Mouse (Mus musculus) heart, adult 2 months (tissue): ENCODE results near the gene Nptx1. TPM values are rescaled to one million over a fixed set of nuclear protein-coding genes. Genes with fewer than 3 reads are reported as not detected.

Experiments
- DNase-seq, 2 experiments: peaks; one replicate each; pipeline ENCODE4 v3.0.0; 2021
- H3K27ac ChIP-seq: fragments of 200-600 bp; 2 replicates; pipeline ENCODE4 v1.8.1; 2022
- H3K27me3 ChIP-seq: fragments of 200-500 bp; 2 replicates; pipeline ENCODE4 v1.6.1; 2012; ENCODE audit warnings: mild to moderate bottlenecking, low read length, inconsistent platforms, mixed read lengths; ENCODE audit not compliant: control insufficient read depth, insufficient read depth
- H3K36me3 ChIP-seq: fragments of 200-500 bp; 2 replicates; pipeline ENCODE4 v1.6.1; 2012; ENCODE audit warnings: low read length, inconsistent platforms; ENCODE audit not compliant: control insufficient read depth, insufficient read depth
- H3K4me1 ChIP-seq: fragments of 200-500 bp; 2 replicates; pipeline ENCODE4 v1.6.1; 2011; ENCODE audit warnings: low read length; ENCODE audit not compliant: control insufficient read depth, insufficient read depth
- H3K4me3 ChIP-seq: fragments of 200-600 bp; 2 replicates; pipeline ENCODE4 v1.8.1; 2022
- H3K79me2 ChIP-seq: fragments of 200-500 bp; replicated peaks from 2 replicates; pipeline ENCODE4 v1.6.1; 2012; ENCODE audit warnings: mild to moderate bottlenecking, inconsistent platforms, low read length, moderate library complexity, mixed read lengths; ENCODE audit not compliant: control insufficient read depth, insufficient read depth
- H3K9ac ChIP-seq: fragments of 200-500 bp; 2 replicates; pipeline ENCODE4 v1.6.1; 2012; ENCODE audit warnings: low read depth, mild to moderate bottlenecking, control low read depth, inconsistent platforms, low read length, mixed read lengths
- CTCF ChIP-seq: fragments of 200-600 bp; IDR thresholded peaks from 2 replicates; pipeline ENCODE4 v1.8.1; 2022; ENCODE audit warnings: antibody characterized with exemption, mild to moderate bottlenecking, moderate library complexity
- EP300 ChIP-seq: fragments of 200-500 bp; IDR thresholded peaks from 2 replicates; pipeline ENCODE4 v1.6.1; 2011; ENCODE audit warnings: low read depth, low read length, control low read depth; ENCODE audit not compliant: insufficient read depth
- POLR2A ChIP-seq: fragments of 200-500 bp; IDR thresholded peaks from 2 replicates; pipeline ENCODE4 v1.6.1; 2011; ENCODE audit warnings: mild to moderate bottlenecking, low read depth, low read length, control low read depth; ENCODE audit not compliant: insufficient read depth
- WGBS: fragments of 180-500 bp; shearing (Covaris S2); methylation state at CpG from one replicate; pipeline ENCODE4 v1.1.7; 2018; 5-methylcytosine and 5-hydroxymethylcytosine counted together
- intact Hi-C: fragments of 180-260 bp; cut with DNase I; formaldehyde crosslinking; loops from one replicate; pipeline ENCODE4 v1.15.1; 2025
- long read RNA-seq: library from polyadenylated mRNA; stranded (forward); transcript quantifications from one replicate; pipeline ENCODE4 v2.0.0, GENCODE M21; 2021
- polyA plus RNA-seq: library from polyadenylated mRNA; depleted of rRNA; stranded (reverse); fragments of >200 nt; gene quantifications from 2 replicates; pipeline ENCODE4 v1.2.3, GENCODE M21; 2012; rRNA removed
- total RNA-seq, 2 experiments: library from RNA; stranded (reverse); gene quantifications; 2 replicates each; pipeline ENCODE4 v1.2.3; 2021

Gene Nptx1
- total RNA-seq (under 1 TPM; 0.09 to 0.23 TPM), polyA plus RNA-seq (0.12 and 0.16 TPM in 2 replicates)
- long read RNA-seq: 0 reads

DNA sequence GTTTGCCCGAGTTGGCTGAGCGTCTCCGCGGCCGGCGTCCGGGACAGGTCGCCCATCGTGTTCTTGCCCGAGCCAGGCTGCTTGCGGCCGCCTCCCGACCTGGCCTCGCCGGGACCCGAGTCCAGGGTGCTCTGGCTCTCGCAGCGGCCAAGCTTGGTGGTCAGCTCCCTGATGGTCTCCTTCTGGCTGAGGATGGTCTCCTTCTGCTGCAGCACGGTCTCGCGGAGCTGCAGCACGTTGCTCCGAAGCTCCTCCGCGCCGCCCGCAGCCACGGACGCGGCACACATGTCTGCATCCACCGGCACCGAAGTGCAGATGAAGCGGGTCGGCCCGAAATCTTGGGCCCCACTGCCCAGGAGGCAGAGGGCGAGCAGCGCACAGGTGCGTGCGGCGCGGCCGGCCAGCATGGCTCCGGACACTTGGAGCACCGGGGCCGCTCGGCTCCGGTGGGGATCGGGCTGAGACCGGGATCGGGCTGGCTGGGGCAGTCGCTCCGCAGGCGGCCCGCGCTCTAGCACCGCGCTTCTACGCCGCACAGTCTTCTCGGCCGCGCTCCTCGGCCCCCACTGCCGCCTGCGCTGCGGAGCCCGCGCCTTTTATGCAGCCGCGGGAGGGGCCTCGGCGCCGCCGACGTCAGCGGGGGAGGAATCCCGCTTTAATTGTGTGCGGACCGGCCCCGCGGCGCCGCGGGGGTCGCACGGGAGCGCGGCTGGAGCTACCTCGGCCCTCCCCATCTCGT is at the start of gene Nptx1:
Nptx1 (minus strand) TSS at position 571 of the 739 bp plus-strand sequence.
- no peak within 1 kb of the TSS for H3K27ac ChIP-seq
- no peak for TF ChIP-seq CTCF
- no peak for TF ChIP-seq EP300
- TF ChIP-seq POLR2A: no peak
- H3K4me3 ChIP-seq: peak within 1 kb of the TSS; percentile 69
- H3K36me3 ChIP-seq: no peaks in the 10 kb centered on the region
- peaks cover 4% of the 10 kb centered on the region for H3K4me1 ChIP-seq
- DNase-seq: peak; percentile 34 to 42
- WGBS: 1% methylated on average over 90 of the region's 90 CpGs
- peak within 1 kb of the TSS; percentile 62 for H3K9ac ChIP-seq
- H3K79me2 ChIP-seq: no peaks in the 10 kb centered on the region
- H3K27me3 ChIP-seq: peaks cover 31% of the 10 kb centered on the region
- intact Hi-C loops: no loop called here

DNA sequence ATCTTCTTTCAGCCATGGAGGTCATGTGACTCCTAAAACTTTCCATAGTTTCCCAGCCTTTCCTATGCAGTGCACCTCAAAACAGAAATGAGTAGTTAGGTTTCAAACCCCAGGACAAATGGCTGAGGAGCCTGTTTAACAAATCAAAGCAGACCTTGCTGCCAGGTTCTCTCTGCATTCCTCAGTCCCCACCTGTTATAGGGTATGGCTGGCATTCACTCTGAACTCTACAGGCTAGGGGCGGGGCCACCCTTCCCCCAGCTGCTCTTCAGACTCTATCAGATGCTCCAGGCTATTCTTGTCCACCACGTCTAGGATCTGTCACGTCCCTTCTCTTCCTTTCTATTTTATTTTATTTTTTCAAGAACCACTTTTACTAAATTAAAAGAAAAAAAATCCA is 46.4 kb upstream of the Nptx1 start:
- Histone ChIP-seq H3K4me3 (no peak overlapping the region), H3K36me3 (no peaks in the 10 kb centered on the region), H3K9ac (no peak overlapping the region), H3K27me3 (no peaks in the 10 kb centered on the region; the same call in 1 of the 2 replicates), H3K4me1 (no peaks in the 10 kb centered on the region), H3K79me2 (no peaks in the 10 kb centered on the region), H3K27ac (no peak overlapping the region)
- TF ChIP-seq EP300 (no peak), CTCF (no peak), POLR2A (no peak)
- intact Hi-C loops: no loop called here
- no peak for DNase-seq
- WGBS: 36% methylated on average over 3 of the region's 3 CpGs

DNA sequence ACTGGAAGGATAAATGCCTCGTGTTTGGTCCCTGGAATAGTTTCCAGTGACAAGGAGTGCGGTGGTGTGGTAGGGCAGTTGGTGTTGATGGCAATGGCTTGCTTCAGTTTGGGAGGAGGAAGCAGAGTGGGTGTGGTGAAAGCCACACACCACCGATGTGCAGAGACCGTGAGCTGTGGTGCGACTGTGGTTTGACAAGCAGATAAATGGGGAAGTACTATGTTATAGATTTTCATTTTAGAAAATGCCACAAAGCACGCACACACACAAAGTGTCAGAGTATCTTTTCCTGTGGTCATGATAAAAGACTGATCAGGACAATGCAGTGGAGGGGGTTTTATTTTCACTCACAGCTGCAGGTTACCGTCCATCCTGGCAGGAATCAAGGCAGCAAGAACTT is 41.7 kb upstream of the Nptx1 start:
- H3K4me3 ChIP-seq: no peak overlapping the region
- no peak overlapping the region for H3K27ac ChIP-seq
- no peak overlapping the region for H3K9ac ChIP-seq
- no peaks in the 10 kb centered on the region for H3K36me3 ChIP-seq
- no peaks in the 10 kb centered on the region for H3K4me1 ChIP-seq
- intact Hi-C loops: no loop called here
- TF ChIP-seq CTCF (no peak), EP300 (no peak), POLR2A (no peak)
- H3K79me2 ChIP-seq: no peaks in the 10 kb centered on the region
- peak in 1 of 2 experiments; percentile 12 for DNase-seq
- H3K27me3 ChIP-seq: no peaks in the 10 kb centered on the region; the same call in 1 of the 2 replicates
- WGBS: 68% methylated on average over 7 of the region's 7 CpGs

DNA sequence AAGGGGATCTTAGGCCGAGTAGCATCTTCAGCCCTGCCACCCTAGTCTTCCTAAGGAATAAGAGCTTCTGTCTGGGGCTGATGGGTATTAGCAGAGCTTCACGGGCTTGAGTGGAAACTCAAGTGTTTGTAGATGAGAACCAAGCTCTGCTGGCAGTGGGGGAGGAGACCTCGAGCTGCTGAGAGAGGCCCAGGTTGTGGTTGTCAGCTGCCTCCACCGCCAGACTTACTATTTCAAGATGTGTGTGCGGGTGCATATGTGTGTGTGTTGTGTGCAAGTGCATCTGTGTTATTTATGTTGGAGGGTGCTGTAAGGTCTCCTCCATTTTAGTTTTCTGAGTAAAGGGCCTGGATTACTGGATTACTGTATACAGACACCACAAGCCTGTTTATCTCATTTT is 39.6 kb upstream of the Nptx1 start:
- no peak for DNase-seq
- no peaks in the 10 kb centered on the region for H3K4me1 ChIP-seq
- H3K27ac ChIP-seq: no peak overlapping the region
- H3K4me3 ChIP-seq: no peak overlapping the region
- no peaks in the 10 kb centered on the region for H3K79me2 ChIP-seq
- 57% methylated on average over 5 of the region's 5 CpGs for WGBS
- no peak for TF ChIP-seq CTCF
- no peak for TF ChIP-seq EP300
- no peak for TF ChIP-seq POLR2A
- no peaks in the 10 kb centered on the region for H3K27me3 ChIP-seq
- no peak overlapping the region for H3K9ac ChIP-seq
- intact Hi-C loops: no loop called here
- H3K36me3 ChIP-seq: no peaks in the 10 kb centered on the region

DNA sequence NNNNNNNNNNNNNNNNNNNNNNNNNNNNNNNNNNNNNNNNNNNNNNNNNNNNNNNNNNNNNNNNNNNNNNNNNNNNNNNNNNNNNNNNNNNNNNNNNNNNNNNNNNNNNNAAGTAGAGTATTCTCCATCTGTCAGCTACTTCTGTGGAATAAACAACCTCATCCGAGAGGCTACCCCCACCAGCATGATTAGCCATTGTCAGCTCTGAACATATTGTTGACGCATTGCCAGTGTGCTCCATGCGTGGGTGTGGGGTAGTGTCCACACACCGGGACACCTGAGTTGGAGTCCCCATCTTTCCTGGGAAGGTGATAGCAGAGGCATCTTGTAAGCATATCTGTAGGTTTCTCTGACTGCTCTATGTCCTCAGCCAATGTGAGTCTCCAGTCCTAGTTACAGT is 39.0 kb upstream of the Nptx1 start:
- H3K27ac ChIP-seq: no peak overlapping the region
- no peak for DNase-seq
- H3K9ac ChIP-seq: no peak overlapping the region
- intact Hi-C loops: no loop called here
- no peaks in the 10 kb centered on the region for H3K36me3 ChIP-seq
- WGBS: 54% methylated on average over 4 of the region's 4 CpGs
- no peaks in the 10 kb centered on the region for H3K4me1 ChIP-seq
- H3K27me3 ChIP-seq: no peaks in the 10 kb centered on the region
- H3K79me2 ChIP-seq: no peaks in the 10 kb centered on the region
- TF ChIP-seq CTCF (no peak), POLR2A (no peak), EP300 (no peak)
- H3K4me3 ChIP-seq: no peak overlapping the region

DNA sequence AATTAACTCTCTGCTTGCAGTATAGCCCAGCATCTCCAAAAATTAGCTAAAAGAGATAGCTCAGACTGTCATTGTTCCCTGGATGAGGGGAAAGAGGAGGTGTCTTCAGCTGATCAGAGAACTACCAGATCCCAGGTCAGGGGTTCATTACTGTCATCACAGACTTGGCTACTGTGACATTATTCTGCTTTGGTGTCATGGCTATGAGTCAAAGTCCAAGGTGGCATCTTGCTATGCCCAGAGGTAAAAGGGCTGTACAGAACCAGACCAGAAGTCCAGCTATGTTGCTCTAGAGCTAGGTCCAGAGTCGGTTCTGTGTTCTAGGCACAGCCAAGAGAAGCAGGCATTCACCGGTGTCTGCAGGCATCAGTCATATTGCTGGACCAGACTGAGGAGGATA is 30.2 kb upstream of the Nptx1 start:
- Histone ChIP-seq H3K4me1 (no peaks in the 10 kb centered on the region), H3K27me3 (no peaks in the 10 kb centered on the region), H3K79me2 (no peaks in the 10 kb centered on the region), H3K27ac (no peak overlapping the region), H3K9ac (no peak overlapping the region), H3K36me3 (no peaks in the 10 kb centered on the region), H3K4me3 (no peak overlapping the region)
- 88% methylated on average over 2 of the region's 2 CpGs for WGBS
- DNase-seq: no peak
- intact Hi-C loops: no loop called here
- no peak for TF ChIP-seq POLR2A
- TF ChIP-seq CTCF: no peak
- TF ChIP-seq EP300: no peak
